Mouse (Mus musculus) heart, embryonic 14.5 days (tissue): ENCODE measurements around the gene Hfe. TPM values are rescaled to one million over a fixed set of nuclear protein-coding genes. Genes with fewer than 3 reads are reported as not detected.

Experiments used
- ATAC-seq: fragments of 200-750 bp; cut with Nextera tagmentation; 2 replicates; pipeline ENCODE4 v1.8.0; 2017; ENCODE audit warnings: low read depth, moderate TSS enrichment; ENCODE audit not compliant: insufficient number of reproducible peaks, insufficient read depth, low FRiP score
- H3K27ac ChIP-seq, 2 experiments: fragments of 200-500 bp in 1 of 2; fragments of 300-500 bp in 1 of 2; sonication (generic) in 1 of 2; replicated peaks in 1 of 2; 2 replicates each; pipeline ENCODE4 v1.5.1; 2012 to 2014; ENCODE audit warnings: low read depth in 2 of 2, low read length in 2 of 2, control low read depth in 1 of 2, mild to moderate bottlenecking in 1 of 2, mixed read lengths in 1 of 2; ENCODE audit not compliant: control insufficient read depth in 1 of 2, insufficient read depth in 1 of 2
- H3K27me3 ChIP-seq: fragments of 300-500 bp; sonication (generic); 2 replicates; pipeline ENCODE4 v1.6.1; 2014; ENCODE audit warnings: mild to moderate bottlenecking, low read length, control low read depth; ENCODE audit not compliant: control insufficient read depth, insufficient read depth
- H3K36me3 ChIP-seq: fragments of 300-500 bp; sonication (generic); 2 replicates; pipeline ENCODE4 v1.6.1; 2014; ENCODE audit warnings: mild to moderate bottlenecking, control low read depth, low read length, mixed read lengths; ENCODE audit not compliant: control insufficient read depth, insufficient read depth
- H3K4me1 ChIP-seq, 2 experiments: fragments of 200-500 bp in 1 of 2; fragments of 300-500 bp in 1 of 2; sonication (generic) in 1 of 2; 2 replicates each; pipeline ENCODE4 v1.6.1; 2012 to 2014; ENCODE audit warnings: low read length in 2 of 2, control low read depth in 1 of 2, mixed read lengths in 1 of 2; ENCODE audit not compliant: control insufficient read depth in 2 of 2, insufficient read depth in 2 of 2
- H3K4me2 ChIP-seq: fragments of 300-500 bp; sonication (generic); 2 replicates; pipeline ENCODE4 v1.6.1; 2014; ENCODE audit warnings: mild to moderate bottlenecking, low read length
- H3K4me3 ChIP-seq, 2 experiments: fragments of 200-500 bp in 1 of 2; fragments of 300-500 bp in 1 of 2; sonication (generic) in 1 of 2; 2 replicates each; pipeline ENCODE4 v1.5.1; 2012 to 2014; ENCODE audit warnings: low read length in 2 of 2, mild to moderate bottlenecking in 2 of 2, control low read depth in 1 of 2, low read depth in 1 of 2, moderate library complexity in 1 of 2; ENCODE audit not compliant: control insufficient read depth in 1 of 2, insufficient read depth in 1 of 2
- H3K9ac ChIP-seq: fragments of 300-500 bp; sonication (generic); 2 replicates; pipeline ENCODE4 v1.6.1; 2014; ENCODE audit warnings: mild to moderate bottlenecking, low read length
- H3K9me3 ChIP-seq: fragments of 300-500 bp; sonication (generic); 2 replicates; pipeline ENCODE4 v1.6.1; 2016; ENCODE audit warnings: low read length, control low read depth; ENCODE audit not compliant: control insufficient read depth
- WGBS: fragments of 180-500 bp; shearing (Covaris S2); extraction: QIAGEN DNeasy Blood & Tissue Kit; methylation state at CpG from one replicate; pipeline ENCODE4 v1.1.7; 2014; 5-methylcytosine and 5-hydroxymethylcytosine counted together
- polyA plus RNA-seq: library from polyadenylated mRNA; unstranded; fragments of >200 nt; fragmentation: Nextera tagmentation; extraction: Ambion mirVana; gene quantifications from 2 replicates; pipeline ENCODE4 v1.2.1, GENCODE M21; 2014

Hfe gene
- polyA plus RNA-seq, 1 experiment from 2014 or later = 13.0 TPM

- Histone ChIP-seq H3K9ac (peak overlapping the region; percentile 28; the same call in 1 of the 2 replicates), H3K9me3 (no peaks in the 10 kb centered on the region), H3K27me3 (no peaks in the 10 kb centered on the region), H3K4me1 (peaks cover 4 to 7% of the 10 kb centered on the region in 2 experiments; a peak in 2 of 4 replicates), H3K4me3 (no peak overlapping the region), H3K36me3 (no peaks in the 10 kb centered on the region), H3K27ac (peak overlapping the region in 1 of 2 experiments; percentile 92; a peak in 3 of 4 replicates), H3K4me2 (peak overlapping the region; percentile 83)
- WGBS = 62% methylated on average over 6 of the region's 6 CpGs
- no peak for ATAC-seq
Observed at GRCm38 (mm10) chr13:23698996-23699395, 11.7 kb downstream of the Hfe start.

DNA sequence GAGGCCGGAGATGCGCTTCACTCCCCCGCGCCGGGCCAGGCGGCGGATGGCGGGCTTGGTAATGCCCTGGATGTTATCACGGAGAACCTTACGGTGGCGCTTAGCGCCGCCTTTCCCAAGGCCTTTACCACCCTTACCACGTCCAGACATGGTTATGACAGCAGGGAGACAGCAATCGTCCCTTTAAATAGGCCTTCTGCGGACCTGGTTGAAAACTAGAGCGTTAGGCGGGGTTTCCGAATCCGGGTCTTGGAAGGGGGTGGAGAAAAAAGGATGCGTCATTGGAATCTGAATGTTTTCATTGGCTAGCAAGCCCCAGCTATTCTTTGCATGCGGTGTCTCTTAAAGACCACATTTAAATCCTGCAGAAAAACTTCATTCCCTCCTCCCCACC lies 12.4 kb downstream of the Hfe start, which contains the start of gene Hist1h4c:
Gene Hist1h4c (minus strand): TSS at position 155 of the 394 bp plus-strand sequence.
- Histone ChIP-seq H3K4me2 (peak within 1 kb of the TSS; percentile 83), H3K36me3 (no peaks in the 10 kb centered on the region), H3K9me3 (no peaks in the 10 kb centered on the region), H3K4me1 (peaks cover 4 to 7% of the 10 kb centered on the region in 2 experiments; a peak in 2 of 4 replicates), H3K4me3 (peak within 1 kb of the TSS; percentile 47 to 52), H3K27ac (peak within 1 kb of the TSS; percentile 91 to 92), H3K9ac (peak within 1 kb of the TSS; percentile 80), H3K27me3 (no peaks in the 10 kb centered on the region)
- ATAC-seq = peak; percentile 92
- WGBS = under 1% methylated on average over 17 of the region's 22 CpGs

DNA sequence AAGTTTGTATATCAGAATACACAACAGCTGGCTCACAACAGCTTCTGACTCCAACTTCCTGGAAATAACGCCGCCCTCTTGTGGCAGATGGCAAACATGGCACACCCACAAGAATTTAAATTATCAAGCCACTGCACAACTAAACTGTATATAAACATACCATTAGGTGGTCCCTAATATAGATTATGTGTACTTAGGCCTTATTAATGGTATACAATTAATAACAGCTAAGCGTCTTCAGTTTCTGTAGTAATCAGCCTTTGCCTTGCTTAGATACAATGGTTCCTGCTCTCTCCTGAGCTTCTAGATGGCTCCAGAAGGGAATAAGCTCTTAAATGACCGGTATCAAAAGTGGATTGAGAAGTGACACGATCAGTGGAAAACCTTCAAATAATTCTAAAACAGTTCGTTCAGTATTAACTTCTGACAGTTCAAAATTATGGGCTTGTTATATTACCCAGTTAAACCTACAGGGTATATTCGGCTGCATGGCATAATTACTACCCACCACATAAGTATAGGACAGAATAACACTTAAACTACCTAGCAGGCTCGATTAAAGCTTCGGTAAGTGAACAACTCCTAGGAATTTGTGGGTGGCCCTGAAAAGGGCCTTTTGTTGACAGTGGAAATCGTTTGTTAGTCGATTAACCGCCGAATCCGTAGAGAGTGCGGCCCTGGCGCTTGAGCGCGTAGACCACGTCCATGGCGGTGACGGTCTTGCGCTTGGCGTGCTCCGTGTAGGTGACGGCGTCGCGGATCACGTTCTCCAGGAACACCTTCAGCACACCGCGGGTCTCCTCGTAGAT lies 13.0 kb downstream of the Hfe start:
- H3K4me2 ChIP-seq = peak overlapping the region; percentile 83
- 1% methylated on average over 20 of the region's 32 CpGs for WGBS
- peak overlapping the region; percentile 47 to 52 for H3K4me3 ChIP-seq
- H3K9ac ChIP-seq = peak overlapping the region; percentile 80
- no peaks in the 10 kb centered on the region for H3K36me3 ChIP-seq
- H3K4me1 ChIP-seq = peaks cover 4 to 7% of the 10 kb centered on the region in 2 experiments; a peak in 2 of 4 replicates
- no peak; the same call in 1 of the 2 replicates for ATAC-seq
- H3K27me3 ChIP-seq = no peaks in the 10 kb centered on the region
- H3K9me3 ChIP-seq = no peaks in the 10 kb centered on the region
- peak overlapping the region; percentile 91 to 92 for H3K27ac ChIP-seq

DNA sequence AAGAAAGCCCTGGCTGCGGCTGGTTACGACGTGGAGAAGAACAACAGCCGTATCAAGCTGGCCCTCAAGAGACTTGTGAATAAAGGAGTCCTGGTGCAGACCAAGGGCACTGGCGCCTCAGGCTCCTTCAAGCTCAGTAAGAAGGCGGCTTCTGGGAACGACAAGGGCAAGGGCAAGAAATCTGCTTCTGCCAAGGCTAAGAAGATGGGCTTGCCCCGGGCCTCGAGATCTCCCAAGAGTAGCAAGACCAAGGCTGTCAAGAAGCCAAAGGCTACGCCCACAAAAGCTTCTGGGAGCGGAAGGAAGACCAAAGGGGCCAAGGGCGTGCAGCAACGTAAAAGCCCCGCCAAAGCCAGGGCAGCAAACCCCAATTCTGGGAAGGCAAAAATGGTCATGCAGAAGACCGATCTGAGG lies 14.6 kb downstream of the Hfe start:
- no peak for ATAC-seq
- 53% methylated on average over 15 of the region's 15 CpGs for WGBS
- H3K36me3 ChIP-seq = no peaks in the 10 kb centered on the region
- peaks cover 4 to 7% of the 10 kb centered on the region in 2 experiments; a peak in 2 of 4 replicates for H3K4me1 ChIP-seq
- no peak overlapping the region for H3K27ac ChIP-seq
- peak overlapping the region; percentile 34; the same call in 1 of the 2 replicates for H3K4me2 ChIP-seq
- H3K4me3 ChIP-seq = no peak overlapping the region
- 0 out of 2 replicates have a peak overlapping the region, but pooled peaks have one; percentile 12 for H3K9ac ChIP-seq
- H3K27me3 ChIP-seq = no peaks in the 10 kb centered on the region
- no peaks in the 10 kb centered on the region for H3K9me3 ChIP-seq

DNA sequence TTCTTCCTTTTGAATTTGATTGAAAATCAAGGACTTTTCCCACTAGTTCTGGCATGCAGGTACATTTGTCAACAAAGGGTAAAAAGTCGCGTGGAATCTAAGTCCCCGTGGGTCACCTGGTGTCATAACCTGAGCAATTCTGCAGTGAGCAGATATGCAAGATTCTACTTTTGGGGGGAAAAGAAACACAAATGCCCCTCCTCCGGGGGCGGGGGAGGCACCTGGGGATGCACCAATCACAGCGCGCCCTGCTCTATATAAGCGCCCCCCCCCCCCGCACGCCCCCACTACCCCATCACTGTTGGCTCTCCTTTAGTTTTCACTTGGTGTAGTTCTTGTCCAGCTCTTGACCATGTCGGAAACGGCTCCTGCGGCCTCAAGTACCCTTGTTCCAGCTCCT lies 15.1 kb downstream of the Hfe start, which contains the start of gene Hist1h1t:
Gene Hist1h1t (plus strand): TSS at position 301 of the 400 bp plus-strand sequence.
- Histone ChIP-seq H3K27ac (no peak within 1 kb of the TSS), H3K4me1 (peaks cover 4% of the 10 kb centered on the region in 2 experiments; a peak in 2 of 4 replicates), H3K4me3 (no peak within 1 kb of the TSS), H3K4me2 (peak within 1 kb of the TSS; percentile 34; the same call in 1 of the 2 replicates), H3K9me3 (no peaks in the 10 kb centered on the region), H3K27me3 (no peaks in the 10 kb centered on the region), H3K36me3 (no peaks in the 10 kb centered on the region), H3K9ac (0 out of 2 replicates have a peak within 1 kb of the TSS, but pooled peaks have one; percentile 12)
- 47% methylated on average over 12 of the region's 13 CpGs for WGBS
- no peak for ATAC-seq

DNA sequence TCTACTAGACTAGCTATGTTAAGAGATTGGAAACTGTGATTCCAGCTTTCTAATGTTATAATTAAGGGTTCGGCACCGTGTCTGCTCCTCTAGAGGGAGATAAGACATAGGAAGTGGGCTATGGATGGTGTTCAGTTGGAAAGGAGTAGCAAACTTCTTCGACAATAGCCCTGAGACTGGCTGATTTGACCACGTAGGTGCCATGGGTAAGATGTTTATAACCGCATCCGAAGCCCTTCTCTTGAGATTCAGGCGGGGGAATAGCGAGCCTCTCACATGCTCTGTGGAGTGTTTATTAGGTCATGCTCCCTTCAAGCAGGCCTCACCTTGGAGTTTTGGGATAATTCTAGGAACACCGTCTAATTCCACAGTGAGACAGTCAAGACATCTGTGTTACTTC lies 15.7 kb downstream of the Hfe start:
- Histone ChIP-seq H3K27me3 (no peaks in the 10 kb centered on the region), H3K27ac (no peak overlapping the region), H3K9ac (no peak overlapping the region), H3K4me3 (no peak overlapping the region), H3K36me3 (no peaks in the 10 kb centered on the region), H3K4me1 (peaks cover 4% of the 10 kb centered on the region in 2 experiments; a peak in 2 of 4 replicates), H3K9me3 (no peaks in the 10 kb centered on the region), H3K4me2 (no peak overlapping the region)
- no peak for ATAC-seq
- 92% methylated on average over 9 of the region's 9 CpGs for WGBS

GRCm38 (mm10) chr13:23693856-23694440 lies 16.7 kb downstream of the Hfe start:
- Histone ChIP-seq H3K4me1 (peaks cover 4% of the 10 kb centered on the region in 2 experiments; a peak in 2 of 4 replicates), H3K36me3 (no peaks in the 10 kb centered on the region), H3K4me3 (no peak overlapping the region), H3K9ac (no peak overlapping the region), H3K4me2 (no peak overlapping the region), H3K27ac (no peak overlapping the region), H3K9me3 (no peaks in the 10 kb centered on the region), H3K27me3 (no peaks in the 10 kb centered on the region)
- no peak for ATAC-seq
- 77% methylated on average over 6 of the region's 6 CpGs for WGBS
